Mouse (Mus musculus): ENCODE data around the gene Ccdc88a. TPM values are rescaled to one million over a fixed set of nuclear protein-coding genes. Genes with fewer than 3 reads are reported as not detected.
"Not testable (repeated sequence)": the region's sequence is repeated elsewhere in the genome, so short reads cannot be mapped to it uniquely, and the experiment has no call there.

Ccdc88a gene
- total and polyA plus RNA-seq, 3 experiments, result 13.0 to 86.2 (median 52.6) TPM

- Histone ChIP-seq H3K4me1 (ENCODE audit: insufficient read depth, low read depth, low read length) (peaks cover 23% of the 10 kb centered on the region), H3K9me3 (replicated peaks) (no peaks in the 10 kb centered on the region), H3K4me3 (ENCODE audit: low read depth, low read length) (no peak overlapping the region), H3K27me3 (ENCODE audit: insufficient read depth, low read length) (no peaks in the 10 kb centered on the region), H3K36me3 (replicated peaks) (peaks cover 57% of the 10 kb centered on the region)
- no peak for TF ChIP-seq TAL1 (conservative IDR thresholded peaks at IDR 0.05; ENCODE audit: low read depth, low read length)
- TF ChIP-seq POLR2AphosphoS5 (IDR thresholded peaks at IDR 0.05; ENCODE audit: insufficient replicate concordance, low read depth, low read length), result peak; percentile 75; the same call in 1 of the 2 replicates
- TF ChIP-seq GATA1 (IDR thresholded peaks at IDR 0.05; ENCODE audit: borderline replicate concordance, low read length), result no peak
- ATAC-seq (ENCODE audit: extremely low read depth, insufficient number of reproducible peaks, low FRiP score, poor library complexity, severe bottlenecking) (no peak), DNase-seq (ENCODE audit: low spot score) (no peak)
These were observed 170.9 kb downstream of the Ccdc88a start for GRCm38 (mm10) chr11:29544225-29544945.

- not testable (repeated sequence) for H3K27me3 ChIP-seq (ENCODE audit: insufficient read depth, low read length); ATAC-seq (ENCODE audit: extremely low read depth, insufficient number of reproducible peaks, low FRiP score, poor library complexity, severe bottlenecking); DNase-seq (ENCODE audit: low spot score); H3K9me3 ChIP-seq (replicated peaks)
- H3K36me3 ChIP-seq (replicated peaks), result peaks cover 51% of the 10 kb centered on the region
- peaks cover 27% of the 10 kb centered on the region for H3K4me1 ChIP-seq (ENCODE audit: insufficient read depth, low read depth, low read length)
- H3K4me3 ChIP-seq (ENCODE audit: low read depth, low read length), result peak overlapping the region; percentile 16; the same call in 1 of the 2 replicates
These were observed 171.8 kb downstream of the Ccdc88a start for GRCm38 (mm10) chr11:29545150-29545752.

DNA sequence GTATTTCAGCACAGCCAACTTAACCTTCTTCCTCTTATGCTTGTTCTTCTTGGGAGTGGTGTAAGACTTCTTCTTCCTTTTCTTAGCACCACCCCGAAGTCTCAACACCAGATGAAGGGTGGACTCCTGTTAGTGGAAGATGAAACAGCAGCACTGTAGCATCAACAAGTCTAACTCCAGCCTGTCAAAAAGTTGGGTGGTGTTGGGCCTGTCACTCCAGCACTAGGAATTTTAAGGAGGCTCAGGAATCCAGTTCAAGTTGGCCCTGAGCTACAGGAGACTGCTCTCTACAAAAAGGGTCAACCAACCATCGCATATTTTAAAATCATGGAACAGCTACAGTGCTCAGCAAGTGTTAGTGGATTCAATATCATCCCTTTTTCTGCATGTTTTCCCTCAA is 172.8 kb downstream of the Ccdc88a start:
- Histone ChIP-seq H3K4me1 (ENCODE audit: insufficient read depth, low read depth, low read length) (peaks cover 27% of the 10 kb centered on the region), H3K4me3 (ENCODE audit: low read depth, low read length) (peak overlapping the region; percentile 74), H3K36me3 (replicated peaks) (peaks cover 41% of the 10 kb centered on the region)
- not testable (repeated sequence) for H3K27me3 ChIP-seq (ENCODE audit: insufficient read depth, low read length); H3K9me3 ChIP-seq (replicated peaks); DNase-seq (ENCODE audit: low spot score); ATAC-seq (ENCODE audit: extremely low read depth, insufficient number of reproducible peaks, low FRiP score, poor library complexity, severe bottlenecking)

DNA sequence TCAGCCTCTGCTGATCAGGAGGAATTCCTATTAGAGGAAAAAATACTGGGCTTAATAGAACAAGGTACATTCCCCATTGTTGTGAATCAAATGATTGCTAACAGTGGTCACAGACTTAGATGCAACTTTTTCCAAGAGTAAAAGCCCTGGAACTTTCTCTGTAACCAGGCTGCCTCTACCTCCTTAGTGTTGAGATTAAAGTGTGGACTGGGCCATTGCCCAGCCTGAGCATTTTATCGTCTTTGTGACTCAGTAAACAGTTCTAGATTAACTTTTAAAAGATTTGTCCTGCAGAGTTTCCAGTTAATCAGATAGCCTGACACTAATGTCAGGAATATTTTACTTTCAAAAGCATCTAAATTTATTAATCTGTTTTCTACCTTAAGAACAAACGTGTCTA is 173.3 kb downstream of the Ccdc88a start:
- Histone ChIP-seq H3K4me3 (ENCODE audit: low read depth, low read length) (peak overlapping the region; percentile 74), H3K9me3 (replicated peaks) (no peaks in the 10 kb centered on the region), H3K36me3 (replicated peaks) (peaks cover 37% of the 10 kb centered on the region), H3K27me3 (ENCODE audit: insufficient read depth, low read length) (no peaks in the 10 kb centered on the region), H3K4me1 (ENCODE audit: insufficient read depth, low read depth, low read length) (peaks cover 27% of the 10 kb centered on the region)
- ATAC-seq (ENCODE audit: extremely low read depth, insufficient number of reproducible peaks, low FRiP score, poor library complexity, severe bottlenecking) (no peak), DNase-seq (ENCODE audit: low spot score) (no peak)
- TF ChIP-seq GATA1 (IDR thresholded peaks at IDR 0.05; ENCODE audit: borderline replicate concordance, low read length) (no peak), GATA2 (IDR thresholded peaks at IDR 0.05; ENCODE audit: borderline replicate concordance, low read depth, low read length) (no peak), TAL1 (conservative IDR thresholded peaks at IDR 0.05; ENCODE audit: low read depth, low read length) (no peak), CTCF (IDR thresholded peaks at IDR 0.05; ENCODE audit: low read depth, low read length) (no peak), POLR2AphosphoS5 (IDR thresholded peaks at IDR 0.05; ENCODE audit: insufficient replicate concordance, low read depth, low read length) (no peak)

- peaks cover 35% of the 10 kb centered on the region for H3K36me3 ChIP-seq (replicated peaks)
- no peaks in the 10 kb centered on the region for H3K9me3 ChIP-seq (replicated peaks)
- no peak for ATAC-seq (ENCODE audit: extremely low read depth, insufficient number of reproducible peaks, low FRiP score, poor library complexity, severe bottlenecking)
- DNase-seq (ENCODE audit: low spot score), result no peak
- peaks cover 27% of the 10 kb centered on the region for H3K4me1 ChIP-seq (ENCODE audit: insufficient read depth, low read depth, low read length)
- H3K4me3 ChIP-seq (ENCODE audit: low read depth, low read length), result peak overlapping the region; percentile 74
- TF ChIP-seq CTCF (IDR thresholded peaks at IDR 0.05; ENCODE audit: low read depth, low read length), result no peak
- no peak for TF ChIP-seq POLR2AphosphoS5 (IDR thresholded peaks at IDR 0.05; ENCODE audit: insufficient replicate concordance, low read depth, low read length)
- no peak for TF ChIP-seq GATA1 (IDR thresholded peaks at IDR 0.05; ENCODE audit: borderline replicate concordance, low read length)
- no peak for TF ChIP-seq GATA2 (IDR thresholded peaks at IDR 0.05; ENCODE audit: borderline replicate concordance, low read depth, low read length)
- no peak for TF ChIP-seq TAL1 (conservative IDR thresholded peaks at IDR 0.05; ENCODE audit: low read depth, low read length)
- no peaks in the 10 kb centered on the region for H3K27me3 ChIP-seq (ENCODE audit: insufficient read depth, low read length)
These were observed 173.8 kb downstream of the Ccdc88a start for GRCm38 (mm10) chr11:29547249-29547751.

DNA sequence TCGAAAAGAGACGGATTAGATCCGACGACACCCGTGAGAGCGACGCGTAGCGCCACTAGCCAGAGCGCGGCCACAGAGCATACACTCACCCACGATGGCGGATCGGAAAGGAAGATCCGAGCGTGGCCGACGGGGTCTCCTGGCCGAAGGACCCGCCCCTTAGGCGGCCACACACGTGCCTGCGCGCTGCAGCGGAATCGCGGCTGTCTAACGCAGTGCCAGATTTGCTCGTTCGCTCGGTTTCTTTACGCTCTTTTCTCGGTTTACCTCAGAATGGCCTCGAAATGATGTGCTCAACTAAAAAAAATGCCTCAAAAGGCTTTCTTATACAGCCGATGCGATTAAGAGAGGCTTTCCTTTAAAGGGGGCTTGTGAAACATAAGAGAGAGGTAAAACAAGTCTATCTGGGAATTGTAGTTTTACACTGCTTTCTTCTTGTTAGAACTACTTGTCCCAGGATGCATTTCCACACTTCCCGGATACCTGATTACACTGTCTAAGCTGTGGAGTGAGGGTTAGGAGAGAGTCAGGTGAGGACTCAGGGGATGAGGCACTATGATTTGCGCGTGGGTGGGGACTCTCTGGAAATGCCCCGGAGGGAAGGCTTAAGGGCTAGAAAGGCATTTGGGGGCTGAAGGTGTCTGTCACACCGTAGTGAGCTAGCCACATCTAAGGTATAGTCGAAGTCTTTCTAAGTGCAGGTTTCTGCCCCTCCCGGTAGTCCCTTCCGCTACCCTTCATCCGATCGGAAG is 174.5 kb downstream of the Ccdc88a start, which contains the start of the genes Clhc1 and Rps27a:
Gene Clhc1, plus strand, starts transcription at position 199 of the 752 bp plus-strand sequence.
Gene Rps27a, minus strand, starts transcription at position 358 of the 752 bp plus-strand sequence.
- no peaks in the 10 kb centered on the region for H3K9me3 ChIP-seq (replicated peaks)
- no peak for TF ChIP-seq TAL1 (conservative IDR thresholded peaks at IDR 0.05; ENCODE audit: low read depth, low read length)
- TF ChIP-seq GATA2 (IDR thresholded peaks at IDR 0.05; ENCODE audit: borderline replicate concordance, low read depth, low read length), result no peak
- 0 out of 2 replicates have a peak, but pooled peaks have one; percentile 48 for TF ChIP-seq POLR2AphosphoS5 (IDR thresholded peaks at IDR 0.05; ENCODE audit: insufficient replicate concordance, low read depth, low read length)
- ATAC-seq (ENCODE audit: extremely low read depth, insufficient number of reproducible peaks, low FRiP score, poor library complexity, severe bottlenecking) (peak; percentile 87), DNase-seq (ENCODE audit: low spot score) (peak; percentile 78)
- peaks cover 31% of the 10 kb centered on the region for H3K36me3 ChIP-seq (replicated peaks)
- H3K4me1 ChIP-seq (ENCODE audit: insufficient read depth, low read depth, low read length), result peaks cover 27% of the 10 kb centered on the region
- H3K4me3 ChIP-seq (ENCODE audit: low read depth, low read length), result peak within 1 kb of the TSS; percentile 74
- H3K27me3 ChIP-seq (ENCODE audit: insufficient read depth, low read length), result no peaks in the 10 kb centered on the region
